Mouse (Mus musculus) gastrocnemius, postnatal 10 days (tissue): ENCODE measurements around the gene Chst3. TPM values are rescaled to one million over a fixed set of nuclear protein-coding genes. Genes with fewer than 3 reads are reported as not detected.
"Not testable (repeated sequence)": the region's sequence is repeated elsewhere in the genome, so short reads cannot be mapped to it uniquely, and the experiment has no call there.

Experiments used
- DNase-seq: peaks from one replicate; pipeline ENCODE4 v3.0.0; 2021; ENCODE audit warnings: mixed read lengths
- total RNA-seq, 2 experiments: library from RNA; stranded (reverse); gene quantifications; 2 replicates each; pipeline ENCODE4 v1.2.3; 2021

Chst3 gene
- total RNA-seq, 2 experiments from 2014 or later: 1.9 to 2.1 TPM

DNA sequence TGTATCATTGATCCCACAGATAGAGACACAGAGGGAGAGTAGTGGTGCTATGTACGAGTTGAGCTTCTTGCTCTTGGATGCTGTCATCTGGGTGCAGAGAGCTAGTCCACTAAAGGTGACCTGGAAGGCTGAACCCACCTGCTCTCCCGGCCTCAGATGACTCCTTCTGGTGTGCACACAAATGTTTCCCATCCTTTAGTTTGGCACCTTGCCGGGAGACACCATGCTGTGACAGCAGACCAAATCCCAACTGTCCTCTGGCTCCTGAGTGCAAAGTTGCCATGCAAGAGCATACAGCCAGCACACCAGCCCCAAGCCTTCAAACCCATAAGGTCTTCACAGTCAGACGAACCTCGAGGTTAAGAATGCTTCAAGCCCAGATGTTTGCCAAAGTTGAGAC lies 22.1 kb downstream of the Chst3 start:
- no peak for DNase-seq

DNA sequence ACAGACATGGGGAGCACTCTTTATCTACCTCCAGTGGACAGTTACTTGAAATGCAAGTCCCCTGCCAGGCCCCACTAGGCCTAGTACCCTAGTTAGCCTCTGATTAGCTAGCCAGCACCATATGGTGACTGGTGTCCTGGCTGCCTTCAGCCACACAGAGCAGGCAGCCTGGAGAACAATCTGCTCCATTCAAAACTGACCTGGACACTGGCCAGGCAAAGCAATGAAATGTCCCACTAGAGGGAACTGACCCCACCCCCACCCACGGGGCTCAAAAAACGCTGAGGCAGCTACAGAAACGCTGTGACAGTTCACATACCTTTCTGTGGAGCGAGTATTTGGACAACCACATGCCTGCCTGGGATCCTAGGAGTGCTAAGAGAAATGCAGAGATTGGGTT lies 24.0 kb downstream of the Chst3 start:
- DNase-seq: peak; percentile 58

DNA sequence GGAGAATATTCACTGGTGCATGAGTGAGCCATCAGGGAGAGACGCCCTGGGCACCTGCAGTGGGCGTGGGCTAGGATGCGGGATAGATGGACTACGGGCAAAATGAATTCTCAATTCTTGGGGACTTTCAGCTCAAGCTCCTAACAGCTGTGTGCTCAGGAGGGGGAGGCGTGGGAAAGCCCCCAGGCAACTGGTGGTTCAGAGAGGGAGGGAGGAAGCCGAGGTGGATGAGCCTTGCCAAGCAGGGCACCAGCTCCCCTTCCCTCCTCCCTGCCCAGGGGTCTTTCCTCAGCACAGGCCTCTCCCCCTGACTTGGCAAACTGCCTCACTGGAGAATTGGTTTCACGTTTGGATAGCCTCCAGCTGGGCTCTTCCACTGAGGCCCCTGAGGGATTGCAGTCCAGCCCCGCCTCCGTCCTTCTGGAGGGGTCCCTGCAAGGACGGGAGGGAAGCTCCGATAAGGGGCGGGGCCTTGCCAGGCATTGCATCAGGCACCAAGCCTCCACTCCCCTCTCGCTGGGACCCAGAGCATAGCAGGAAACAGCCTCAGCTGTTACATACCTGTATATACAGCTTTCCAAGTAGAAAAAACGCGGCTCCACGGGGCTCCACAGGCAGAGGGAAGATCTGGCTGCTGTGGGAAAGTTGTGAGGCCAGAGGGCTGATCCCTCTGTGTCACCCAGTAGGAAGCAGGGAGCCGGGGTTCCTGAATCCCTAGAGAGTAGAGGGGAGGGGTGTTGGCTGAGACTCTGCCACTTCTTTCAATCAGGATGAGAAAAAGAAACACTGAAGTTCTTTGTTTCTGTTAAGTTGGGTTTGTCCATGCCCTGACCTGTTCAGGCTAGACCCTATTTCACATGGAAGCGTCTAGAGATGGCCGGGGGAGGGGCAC lies 25.3 kb downstream of the Chst3 start:
- peak; percentile 43 for DNase-seq

DNA sequence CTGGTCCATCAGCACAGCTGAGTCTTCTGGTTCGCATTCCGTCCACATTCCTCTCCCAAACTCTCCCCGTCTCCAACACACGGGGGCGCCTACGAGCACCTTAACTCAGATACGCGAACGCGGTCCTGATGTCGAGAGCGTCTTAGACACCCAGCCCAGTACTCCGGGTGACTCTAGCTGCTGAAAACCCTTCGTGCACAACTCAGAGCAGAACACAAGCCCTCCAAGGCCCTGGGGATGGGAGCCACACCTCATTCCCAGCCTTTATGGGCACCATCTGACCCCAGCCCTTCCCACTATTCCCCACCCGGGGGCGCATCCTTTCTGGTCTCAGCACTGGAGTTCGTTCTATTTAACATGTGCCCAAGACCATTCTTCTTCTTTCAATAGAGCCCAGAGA lies 27.3 kb downstream of the Chst3 start:
- peak; percentile 81 for DNase-seq

DNA sequence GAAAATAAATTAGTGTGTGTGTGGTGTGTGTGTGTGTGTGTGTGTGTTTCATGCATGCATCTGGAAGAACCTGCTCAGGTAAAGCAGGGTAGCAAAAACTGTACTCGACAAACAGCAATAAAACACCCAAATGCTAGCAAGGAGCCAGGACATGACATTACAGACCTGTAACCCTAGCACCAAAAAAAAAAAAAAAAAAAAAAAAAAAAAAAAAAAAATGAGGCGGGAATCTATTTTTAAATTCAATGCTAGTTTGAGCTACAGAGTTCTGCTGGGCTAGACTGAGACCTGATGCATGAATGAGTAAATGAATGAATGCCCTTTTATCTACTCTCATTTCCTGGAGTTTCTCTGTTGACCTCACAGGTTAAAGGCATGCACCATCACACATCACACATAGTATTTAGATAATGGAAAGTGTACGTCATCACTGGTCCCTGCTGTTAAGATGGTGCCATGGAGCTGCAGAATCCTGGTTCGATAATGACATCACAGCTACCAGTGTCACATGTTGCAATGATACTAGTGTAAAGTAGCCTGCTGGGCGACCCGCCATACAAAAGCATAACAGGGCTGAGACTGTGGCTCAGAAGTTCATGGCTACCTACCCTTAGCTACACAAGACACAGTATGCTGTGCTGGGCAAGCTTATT lies 29.4 kb downstream of the Chst3 start:
- DNase-seq: no peak

DNA sequence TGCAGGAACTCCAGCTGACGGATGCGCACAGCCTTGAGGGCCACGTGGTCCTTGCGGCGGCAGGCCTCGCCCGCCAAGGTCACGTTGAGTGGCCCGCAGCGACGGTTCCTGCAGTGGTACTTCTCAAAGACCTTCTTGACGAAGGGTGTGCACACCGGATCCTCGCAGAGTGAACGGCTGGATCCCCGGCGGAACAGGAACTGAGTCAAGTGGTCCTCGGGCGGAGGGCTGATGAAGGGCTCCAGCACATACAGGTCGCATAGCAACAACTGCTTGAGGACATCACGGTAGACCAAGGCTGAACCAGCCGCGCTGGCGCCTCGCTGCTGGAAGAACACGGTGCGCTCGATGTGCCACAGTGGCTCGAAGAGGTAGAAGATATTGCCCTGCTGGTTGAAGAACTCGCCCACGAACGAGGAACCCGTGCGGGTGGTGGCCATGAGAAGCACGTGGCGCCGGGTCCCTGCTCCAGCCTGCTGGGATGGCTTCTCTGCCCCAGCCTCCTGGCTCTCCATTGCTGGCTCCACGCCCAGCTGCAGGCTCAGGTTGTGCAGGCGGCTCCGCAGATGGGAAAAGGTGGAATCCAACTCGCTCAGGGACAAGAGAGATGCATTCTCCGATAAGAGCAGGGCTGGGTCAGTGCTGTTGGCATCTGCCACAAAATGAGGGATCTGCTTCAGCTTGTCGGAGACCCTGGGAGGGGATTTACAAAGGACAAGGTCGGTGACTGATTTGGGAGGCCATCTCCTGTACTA lies 32.7 kb downstream of the Chst3 start:
- no peak for DNase-seq

DNA sequence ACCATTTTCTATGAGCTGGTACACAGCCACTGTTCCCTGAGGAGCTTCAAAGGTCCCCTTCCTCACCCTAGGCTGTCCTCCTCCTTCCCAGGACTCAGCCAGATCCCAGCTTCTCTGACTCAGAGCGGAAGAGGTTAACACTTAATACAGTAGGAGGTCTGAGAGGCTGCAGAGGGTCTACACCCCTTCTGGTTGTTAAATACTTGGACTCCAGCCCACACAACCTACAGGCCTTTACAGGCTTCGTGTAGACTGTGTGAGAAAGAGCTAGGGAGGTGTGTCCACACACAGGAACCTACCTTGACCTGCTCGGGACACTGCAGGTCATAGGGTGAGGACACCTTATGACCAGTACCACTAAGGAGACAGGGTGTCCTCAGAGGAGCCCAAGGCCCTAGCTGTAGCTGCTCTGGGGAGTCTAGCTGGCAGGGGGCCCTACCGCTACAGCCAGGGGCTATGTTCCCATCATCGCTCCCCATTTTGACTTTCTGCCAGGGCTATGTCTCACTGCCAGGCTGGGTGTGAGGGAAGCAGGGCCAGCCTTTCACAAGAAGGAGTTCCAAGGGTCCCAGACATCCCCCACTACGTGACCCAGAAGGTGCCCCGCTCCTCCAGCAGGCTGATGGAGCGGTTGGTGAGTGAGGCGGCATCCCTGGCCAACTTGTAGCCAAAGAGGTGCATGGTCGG lies 33.9 kb downstream of the Chst3 start:
- no peak for DNase-seq

DNA sequence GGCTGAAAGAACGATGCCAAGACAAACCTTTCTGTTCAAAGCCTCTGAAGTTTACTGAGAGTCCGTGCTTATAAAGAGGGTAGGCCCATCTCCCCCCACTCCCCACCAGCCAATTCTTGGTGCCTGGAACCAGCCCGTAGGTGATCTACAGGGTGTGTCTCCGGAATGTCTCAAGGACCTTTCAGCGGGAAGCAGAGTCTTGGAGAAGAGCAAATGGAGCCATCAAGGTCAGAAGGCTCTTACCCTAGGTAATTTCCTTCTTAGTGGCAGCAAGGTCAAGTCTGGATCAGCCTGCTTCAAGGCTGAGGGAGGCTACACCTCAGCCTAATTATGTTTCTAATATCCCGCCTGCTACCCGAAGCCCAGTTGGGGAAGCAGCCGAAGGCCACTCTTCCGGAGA lies 43.8 kb downstream of the Chst3 start:
- not testable (repeated sequence) for DNase-seq

DNA sequence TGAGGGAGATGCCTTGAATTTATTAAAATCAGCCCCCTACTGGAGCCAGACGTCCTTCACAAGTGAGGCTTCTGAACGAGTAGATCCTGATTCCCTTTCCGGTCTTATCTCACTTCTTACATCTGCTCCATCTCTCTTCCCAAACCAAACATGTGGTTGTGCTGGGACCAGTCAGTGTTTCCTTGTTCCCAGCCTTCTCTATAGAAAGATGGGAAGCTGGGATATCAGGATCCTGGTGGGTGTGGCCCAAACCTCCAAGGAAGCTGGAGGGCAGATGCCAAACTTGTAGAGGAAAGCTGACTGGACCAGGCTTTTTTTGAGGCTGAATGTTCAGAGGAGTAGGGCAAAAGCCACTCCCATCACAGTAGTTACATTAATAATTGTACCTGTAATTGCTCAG lies 44.6 kb downstream of the Chst3 start:
- no peak for DNase-seq

DNA sequence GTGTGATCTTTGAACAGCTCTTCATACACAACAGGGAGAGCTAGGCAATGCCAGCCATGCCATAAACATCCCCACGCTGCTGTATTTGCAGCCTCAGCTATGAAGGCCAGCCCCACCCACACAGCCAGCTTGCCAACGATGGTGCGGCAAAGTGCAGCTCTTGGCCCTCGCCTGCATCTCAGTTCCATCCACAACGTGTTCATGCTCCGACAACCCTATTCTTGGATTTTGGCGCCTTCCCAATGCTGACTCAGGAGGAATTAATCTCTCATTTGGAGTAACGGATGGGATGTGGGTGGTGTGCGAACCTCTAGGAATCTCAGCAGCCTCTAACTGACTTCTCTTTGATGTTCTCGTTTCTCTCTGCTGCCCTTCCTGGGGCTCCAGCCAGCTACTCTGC lies 46.0 kb downstream of the Chst3 start:
- DNase-seq: peak; percentile 45

DNA sequence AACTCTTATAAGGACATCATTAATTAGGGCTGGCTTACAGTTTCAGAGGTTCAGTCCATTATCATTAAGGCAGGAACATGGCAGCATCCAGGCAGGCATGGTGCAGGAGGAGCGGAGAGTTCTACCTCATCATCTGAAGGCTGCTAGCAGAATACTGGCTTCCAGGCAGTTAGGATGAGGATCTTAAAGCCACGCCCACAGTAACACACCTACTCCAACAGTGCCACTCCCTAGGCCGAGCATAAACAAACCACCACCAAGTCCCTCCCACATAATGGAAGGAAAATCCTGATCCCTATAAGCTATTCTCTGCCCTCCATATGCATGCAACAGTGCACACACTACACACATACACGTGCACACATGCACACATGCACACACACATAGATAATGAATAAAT lies 46.8 kb downstream of the Chst3 start:
- DNase-seq: no peak

DNA sequence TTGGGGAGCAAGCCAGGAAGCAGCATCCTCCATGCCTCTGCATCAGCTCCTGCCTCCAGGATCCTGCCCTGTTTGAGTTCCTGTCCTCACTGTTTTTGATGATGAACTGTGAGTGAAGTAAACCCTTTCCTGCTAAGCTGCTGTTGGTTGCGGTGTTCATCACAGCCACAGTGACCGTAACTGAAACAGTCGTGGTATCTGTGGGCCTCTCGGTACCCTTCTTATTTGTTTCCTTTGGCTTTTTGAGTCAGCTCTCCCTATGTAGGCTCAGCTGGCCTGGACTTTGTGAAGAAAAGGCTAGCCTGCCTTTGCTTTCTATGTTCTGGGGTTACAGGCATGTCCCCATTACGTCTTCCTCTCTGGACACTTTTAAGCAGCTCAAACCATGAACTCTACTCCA lies 47.7 kb downstream of the Chst3 start:
- no peak for DNase-seq

DNA sequence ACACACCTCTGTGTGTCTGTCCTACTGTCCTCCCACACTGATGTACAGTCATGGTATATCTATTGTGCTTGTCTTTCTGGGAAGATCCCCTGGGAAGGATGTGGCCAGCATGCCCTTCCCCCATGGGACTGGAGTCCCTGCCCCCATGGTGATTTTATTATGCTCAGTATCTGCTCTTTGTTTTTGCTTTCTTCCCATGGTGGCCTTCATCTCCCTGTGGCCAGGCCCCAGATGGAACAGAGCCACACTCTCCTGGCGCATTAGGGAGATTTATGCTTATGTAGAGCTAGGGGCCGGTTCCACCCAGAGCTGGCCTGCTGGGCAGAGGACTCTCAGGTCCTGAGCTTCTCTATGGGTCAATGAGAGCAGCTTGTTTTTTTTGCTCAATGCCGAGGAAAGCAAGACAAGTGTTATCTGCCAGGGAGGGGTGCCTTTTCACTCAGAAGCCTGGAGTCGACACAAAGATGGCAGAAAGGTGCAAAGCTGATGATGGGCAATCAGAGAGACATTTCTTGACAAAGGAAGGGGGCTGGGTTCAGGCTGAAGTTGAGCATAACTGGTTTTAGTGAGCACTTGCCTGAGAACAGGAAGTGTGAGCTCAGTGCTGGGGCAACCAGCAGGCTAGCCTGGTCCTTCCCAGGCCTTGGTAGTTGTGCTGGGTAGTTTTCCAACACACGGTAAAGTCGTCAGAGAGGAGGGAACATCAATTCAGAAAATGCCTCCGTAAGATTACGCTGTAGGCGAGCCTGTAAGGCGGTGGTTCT lies 48.6 kb downstream of the Chst3 start:
- DNase-seq: no peak

DNA sequence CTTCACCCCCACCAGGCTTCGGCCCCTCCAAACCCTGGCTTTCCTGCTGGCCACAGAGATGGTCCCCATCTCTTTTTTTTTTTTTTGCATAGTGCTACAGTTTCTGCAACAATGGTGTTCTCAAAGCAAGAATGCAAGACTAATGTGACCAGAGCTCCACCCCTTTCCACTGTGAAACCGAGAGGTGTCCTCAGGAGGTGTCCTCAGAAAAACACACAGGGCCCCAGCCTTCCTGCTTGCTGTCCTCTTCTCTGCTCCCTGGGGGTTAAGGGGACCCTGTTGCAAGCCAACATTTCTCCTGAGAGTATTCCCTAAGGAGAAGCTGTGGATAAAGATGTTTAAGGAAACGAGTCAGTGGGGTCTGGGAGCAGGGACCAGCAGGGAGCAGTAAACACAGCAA lies 50.1 kb downstream of the Chst3 start:
- DNase-seq: no peak

DNA sequence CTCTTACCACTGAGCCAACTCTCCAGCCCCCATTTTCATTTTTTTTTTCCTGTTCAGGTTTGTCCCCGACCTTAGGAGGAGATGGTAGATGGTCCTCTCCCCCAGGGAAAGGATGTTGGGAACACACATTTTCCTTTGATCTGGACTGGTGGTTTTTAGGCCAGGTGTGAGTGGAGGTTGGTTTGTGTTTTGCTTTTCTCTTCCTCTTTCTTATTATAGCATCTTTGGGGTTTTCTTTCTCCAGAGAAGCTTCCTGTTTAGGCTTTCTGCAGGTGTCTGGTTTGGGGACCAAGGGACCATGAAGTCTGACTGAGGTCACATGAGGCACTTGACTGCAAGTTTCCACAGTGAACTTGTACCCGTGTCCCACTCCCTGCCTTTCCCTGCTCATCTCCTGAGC lies 50.8 kb downstream of the Chst3 start:
- DNase-seq: no peak

DNA sequence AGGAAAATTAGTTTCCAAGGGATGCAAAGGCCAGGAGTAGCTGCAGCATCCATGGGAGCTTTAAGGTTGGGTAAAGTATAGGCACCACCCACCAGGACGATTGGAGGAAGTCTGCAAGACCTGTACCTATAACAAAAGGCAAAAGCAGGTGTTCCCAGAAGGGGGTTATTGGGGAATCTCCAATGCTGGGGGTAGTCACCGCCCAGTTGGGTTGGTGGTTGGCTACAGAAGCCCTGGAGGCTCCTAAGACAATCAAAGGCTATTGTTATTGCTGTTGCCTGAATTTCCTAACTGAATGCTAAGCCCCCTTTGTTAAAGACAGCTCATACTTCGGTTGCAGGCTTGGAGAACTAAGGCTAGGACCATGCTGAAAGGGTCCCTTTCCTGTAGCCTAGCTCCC lies 53.0 kb downstream of the Chst3 start:
- DNase-seq: no peak

DNA sequence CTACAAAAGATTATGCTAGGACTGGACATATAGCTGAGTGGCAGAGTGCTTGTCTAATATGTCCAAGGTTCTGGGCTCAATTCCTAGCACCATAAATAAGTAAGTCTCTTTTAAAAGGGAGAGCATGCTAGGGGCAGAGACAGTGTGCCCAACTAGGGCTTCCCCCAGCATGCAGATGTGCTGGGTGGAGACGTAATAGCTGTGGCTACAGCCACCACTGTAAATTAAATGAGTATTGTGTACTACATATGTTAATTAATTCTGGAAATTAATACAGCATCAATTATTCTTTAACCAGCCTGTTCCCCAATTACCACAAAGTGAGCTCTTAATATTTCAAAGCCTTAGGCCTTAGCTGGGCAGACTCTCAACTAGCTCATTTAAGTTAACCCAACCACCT lies 54.2 kb downstream of the Chst3 start:
- DNase-seq: no peak

DNA sequence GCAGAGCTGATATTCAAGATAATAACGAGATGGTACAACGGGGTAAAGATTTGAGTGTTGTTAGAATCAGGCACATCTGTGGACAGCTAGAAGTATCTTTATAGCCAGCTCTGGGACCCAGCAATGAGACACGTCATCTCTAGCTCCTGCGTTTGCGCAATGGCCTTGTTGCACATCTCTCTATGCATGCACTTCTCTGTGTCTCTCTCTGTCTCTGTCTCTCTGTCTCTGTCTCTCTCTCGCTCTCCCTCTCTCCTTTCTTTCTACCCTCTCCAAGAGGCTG lies 56.1 kb downstream of the Chst3 start:
- no peak for DNase-seq

DNA sequence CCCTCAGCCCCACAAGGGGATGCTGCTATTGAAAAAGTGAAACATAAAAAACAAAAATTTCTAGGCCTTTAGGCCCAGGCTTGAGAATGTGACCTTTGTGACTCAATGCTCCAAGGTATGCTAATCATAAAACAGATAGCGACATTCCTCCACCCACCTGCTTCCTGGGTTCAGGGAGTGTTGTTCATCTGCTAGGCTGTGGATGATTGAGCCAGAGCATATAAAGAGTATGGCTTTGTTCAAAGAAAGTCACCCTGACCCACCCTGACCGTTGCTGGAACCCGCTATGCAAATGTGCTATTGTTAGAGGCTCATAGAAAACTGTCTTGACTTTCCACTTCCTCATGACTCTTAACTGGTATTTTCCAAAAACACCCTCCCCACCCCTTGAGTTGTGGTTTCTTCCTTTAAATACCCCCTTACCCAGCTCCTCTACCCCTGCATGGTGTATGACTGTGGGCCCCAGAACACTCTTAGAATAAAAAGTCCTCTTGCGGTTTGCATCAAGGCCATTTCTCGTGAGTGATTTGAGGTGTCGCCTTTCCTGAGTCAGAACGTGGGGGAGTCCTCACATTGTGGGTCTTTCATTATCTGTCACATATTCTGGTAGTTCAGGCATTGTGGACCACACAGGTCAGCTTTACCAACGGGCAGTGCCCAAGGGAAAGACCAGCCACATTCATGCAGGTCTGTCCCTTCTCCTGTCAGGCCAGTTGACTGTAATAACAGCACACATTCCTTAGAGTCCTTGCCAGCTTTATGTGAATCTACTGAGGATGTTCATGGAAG lies 56.7 kb downstream of the Chst3 start:
- not testable (repeated sequence) for DNase-seq

DNA sequence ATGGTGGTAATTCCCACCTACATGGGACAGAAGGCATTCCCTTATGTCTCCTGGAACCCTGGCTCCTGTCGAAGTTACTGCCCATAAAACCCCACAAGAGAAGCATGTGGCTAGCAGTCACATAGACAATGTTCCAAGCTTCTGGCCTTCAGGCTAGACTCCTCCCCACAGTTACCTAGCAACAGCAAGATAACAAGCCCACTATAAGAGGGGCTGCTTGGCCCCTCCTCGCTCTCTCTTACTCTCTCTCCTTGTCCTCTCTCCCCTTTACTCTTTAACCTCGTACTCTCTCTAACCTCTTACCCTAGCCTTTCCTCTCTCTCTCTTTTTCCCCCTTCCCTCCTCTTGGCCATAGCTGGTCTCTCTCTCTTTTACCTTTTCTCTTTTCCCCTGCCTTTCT lies 57.7 kb downstream of the Chst3 start:
- not testable (repeated sequence) for DNase-seq

DNA sequence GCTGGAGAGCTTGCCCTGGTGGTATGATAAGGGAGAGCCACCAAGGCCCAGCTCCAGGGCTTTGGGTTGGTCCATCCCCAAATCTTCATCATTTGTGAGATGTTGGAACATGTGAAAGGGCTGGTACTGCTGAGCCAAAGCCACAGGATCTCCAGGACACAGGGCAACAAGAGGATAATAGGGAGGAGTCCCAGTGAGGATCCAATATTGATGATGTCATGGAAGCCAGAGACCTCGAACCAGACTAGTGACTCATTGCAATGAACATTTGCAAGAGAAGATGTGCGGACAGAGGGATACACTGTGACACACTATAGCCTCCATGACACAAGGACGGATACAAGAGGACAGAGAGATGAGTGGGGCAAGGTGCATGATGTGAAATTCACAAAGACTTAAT lies 60.9 kb downstream of the Chst3 start:
- DNase-seq: no peak
